Mouse (Mus musculus) right cerebral cortex, postnatal 14 days (tissue): ENCODE measurements around the gene Bsg.
A peak's percentile ranks its signal among the peaks of the same experiment; 100 is the strongest.
"Not testable (repeated sequence)": the region's sequence is repeated elsewhere in the genome, so short reads cannot be mapped to it uniquely, and the experiment has no call there.

Experiments used
- DNase-seq: peaks from one replicate; pipeline ENCODE4 v3.0.0; 2022

Gene Bsg

DNA sequence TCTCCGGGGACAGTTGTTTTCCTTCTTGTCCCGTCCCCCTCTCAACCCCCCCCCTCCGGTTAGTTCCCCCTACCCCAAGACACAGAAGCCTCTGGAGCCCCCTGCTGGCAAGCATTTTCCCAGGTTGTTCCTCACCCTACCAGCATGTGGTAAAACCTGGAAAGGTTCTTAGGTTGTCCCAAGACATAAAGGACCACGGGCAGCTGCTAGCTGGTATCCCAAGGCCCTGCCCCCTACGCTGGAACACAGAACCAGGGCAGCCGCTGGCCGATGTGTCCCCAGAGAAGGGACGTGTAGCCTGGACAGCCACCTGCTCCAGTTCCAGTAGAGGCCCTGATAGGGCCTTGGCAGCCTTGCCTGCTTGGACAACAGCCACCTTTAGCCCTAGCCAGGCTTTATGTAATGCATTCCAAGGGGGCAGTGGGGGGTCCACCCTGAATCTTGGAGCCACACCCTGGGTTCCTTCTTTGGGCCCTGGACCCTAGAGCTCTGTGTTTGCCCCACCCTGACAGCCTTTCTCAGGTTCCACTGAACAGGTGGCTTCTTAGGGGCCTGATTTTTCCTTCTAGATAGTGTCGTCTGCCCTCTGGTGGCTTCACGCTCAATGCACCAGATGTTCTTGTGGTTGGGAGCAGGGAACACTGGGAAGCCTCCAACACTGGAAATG is 21.2 kb upstream of the Bsg start:
- peak; percentile 78 for DNase-seq

DNA sequence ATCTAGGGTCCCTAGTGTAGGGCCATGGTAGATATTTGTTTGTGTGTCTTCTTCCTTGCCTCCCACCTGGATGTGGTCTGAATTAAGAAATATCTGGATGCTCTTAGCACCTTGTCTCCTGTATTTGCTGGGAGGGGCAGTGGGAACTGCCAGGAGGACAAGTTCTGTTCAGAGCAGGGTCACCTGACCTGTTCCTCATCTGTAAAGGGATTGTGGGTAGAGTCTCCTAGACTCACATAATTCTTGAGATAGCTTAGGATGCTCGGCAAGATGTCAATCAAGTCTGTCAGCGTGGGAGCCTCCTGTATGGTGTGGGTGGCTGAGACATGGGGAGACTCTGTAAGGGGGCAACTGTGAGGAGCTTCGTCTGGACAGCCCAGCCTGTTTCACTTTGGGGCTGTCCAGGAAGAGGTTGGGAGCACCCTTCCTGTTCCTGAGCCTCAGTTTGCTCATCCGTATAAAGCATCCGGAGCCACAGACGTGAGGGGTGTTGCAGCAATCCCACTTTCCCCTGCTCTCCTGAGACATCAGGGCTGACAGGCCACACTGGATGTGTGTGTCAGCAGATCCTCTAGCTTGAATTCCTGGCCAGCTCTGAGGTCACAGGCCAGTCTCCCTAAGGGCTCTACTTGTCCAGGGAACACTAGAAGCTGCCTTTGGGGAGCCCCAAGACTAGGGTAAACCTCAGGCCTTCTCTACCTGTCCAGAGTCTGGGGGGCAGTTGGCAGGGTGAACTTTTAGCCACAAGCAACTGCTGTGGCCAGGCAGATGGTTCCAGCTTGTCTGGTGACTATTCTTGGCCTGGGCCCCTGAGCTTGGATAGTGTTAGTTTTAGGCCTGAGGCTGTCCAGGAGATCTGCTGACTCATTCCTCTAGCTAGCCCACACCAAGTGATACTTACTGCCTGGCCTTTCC is 20.3 kb upstream of the Bsg start:
- DNase-seq, result no peak

DNA sequence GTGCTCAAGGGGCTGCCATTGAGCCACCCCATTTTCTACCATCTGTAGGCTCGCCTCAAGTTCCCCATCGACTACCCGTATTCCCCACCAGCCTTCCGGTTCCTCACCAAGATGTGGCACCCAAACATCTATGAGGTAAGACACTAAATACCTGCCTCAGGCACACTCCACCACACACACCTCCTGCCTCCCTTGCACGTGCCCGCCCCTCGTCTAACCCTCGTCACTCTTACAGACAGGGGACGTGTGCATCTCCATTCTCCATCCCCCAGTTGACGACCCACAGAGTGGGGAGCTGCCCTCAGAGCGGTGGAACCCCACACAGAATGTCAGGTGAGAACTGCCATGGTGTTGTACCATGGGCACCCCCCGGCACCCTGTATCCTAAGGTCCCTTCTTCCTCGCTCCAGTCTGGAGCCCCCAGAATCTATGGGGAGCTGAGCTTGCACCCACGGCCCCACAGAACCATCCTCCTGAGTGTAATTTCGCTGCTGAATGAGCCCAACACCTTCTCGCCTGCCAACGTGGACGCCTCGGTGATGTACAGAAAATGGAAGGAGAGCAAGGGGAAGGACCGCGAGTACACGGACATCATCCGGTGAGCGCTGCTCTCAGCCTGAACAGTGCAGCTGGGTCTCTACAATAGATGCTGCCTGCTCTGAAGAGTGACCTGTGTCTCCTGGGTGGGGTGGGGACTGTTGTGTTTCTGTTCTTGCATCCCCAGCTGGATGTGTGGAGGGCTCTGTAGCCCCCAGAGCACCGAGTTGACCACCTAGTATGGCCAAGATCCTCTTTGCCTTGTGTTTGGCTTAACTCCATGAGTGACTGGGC is 19.3 kb upstream of the Bsg start:
- DNase-seq, result no peak

DNA sequence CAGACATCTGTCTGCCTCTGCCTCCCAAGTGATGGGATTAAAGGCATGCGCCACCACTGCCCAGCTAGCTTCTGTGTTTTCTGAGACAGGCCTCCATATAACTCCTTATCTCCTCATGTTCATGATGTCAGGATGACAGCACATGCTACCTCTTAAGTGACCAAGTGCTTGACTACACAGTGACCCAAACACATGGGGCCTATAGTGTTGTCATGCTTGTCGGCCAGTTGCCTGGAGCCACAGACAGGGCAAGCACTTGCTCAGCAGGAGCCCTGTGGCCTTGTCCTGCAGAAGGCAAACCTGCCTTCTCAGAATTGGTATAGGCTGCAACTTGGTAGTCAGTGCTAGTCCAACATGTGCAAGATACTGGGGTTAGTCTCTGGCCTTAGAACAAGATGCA is 18.1 kb upstream of the Bsg start:
- no peak for DNase-seq

DNA sequence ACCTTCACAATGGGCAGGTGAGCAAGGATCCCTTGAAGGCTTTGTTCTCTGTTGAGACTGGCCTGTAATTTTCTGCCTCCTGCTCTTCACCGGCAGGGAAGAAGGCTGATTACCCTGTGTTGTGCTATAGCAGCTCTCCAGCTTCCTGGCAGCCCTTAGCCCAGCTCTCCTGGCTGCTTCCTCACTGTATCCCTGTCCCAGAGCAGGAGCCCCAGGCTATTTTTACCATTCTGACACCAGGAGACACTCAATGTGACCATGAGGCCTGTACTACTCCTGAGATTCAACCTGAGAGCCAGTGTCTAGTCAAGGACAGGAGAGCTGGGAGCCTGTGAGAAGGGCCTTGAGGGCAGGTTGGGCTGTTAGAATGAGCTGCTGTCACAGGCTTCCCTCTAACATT is 17.6 kb upstream of the Bsg start:
- DNase-seq, result no peak

DNA sequence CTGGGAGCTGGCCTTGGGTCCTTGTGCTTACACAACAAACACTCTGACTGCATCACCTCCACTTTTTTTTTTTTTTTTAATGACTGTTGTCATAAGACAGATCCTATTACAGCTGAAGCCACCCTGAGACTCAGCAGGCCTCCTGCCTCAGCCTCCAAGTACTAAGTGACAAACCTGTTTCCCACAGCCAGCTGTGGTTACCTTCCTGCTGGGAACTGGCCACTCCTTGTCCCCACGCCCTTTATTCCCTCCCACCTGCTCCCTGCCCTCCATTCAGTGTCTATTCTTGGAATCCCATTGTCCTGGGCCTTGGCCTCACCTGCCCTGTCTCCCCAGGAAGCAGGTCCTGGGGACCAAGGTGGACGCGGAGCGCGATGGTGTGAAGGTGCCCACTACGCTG is 16.8 kb upstream of the Bsg start:
- no peak for DNase-seq

DNA sequence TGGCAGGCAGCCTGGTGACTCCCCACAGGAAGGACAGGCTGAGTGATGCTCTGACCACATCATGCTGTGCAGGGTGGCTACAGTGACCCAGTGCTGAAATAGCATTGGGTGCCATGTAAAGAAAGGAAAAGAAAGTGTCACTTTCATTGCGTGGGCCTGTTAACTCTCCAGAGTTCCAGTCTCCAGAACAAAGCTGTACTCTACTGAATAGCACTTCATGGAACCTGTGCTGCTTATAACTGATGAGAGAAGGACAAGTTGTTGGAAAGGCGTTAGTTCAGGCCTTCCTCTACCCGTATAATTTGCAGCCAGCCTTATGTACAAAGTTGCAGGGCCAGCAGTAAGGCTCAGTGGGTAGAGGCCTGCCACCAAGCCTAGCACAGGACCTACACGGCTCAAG is 15.6 kb upstream of the Bsg start, which contains the start of gene Gzmm:
Gzmm (plus strand) TSS at position 301 of the 400 bp plus-strand sequence.
- no peak for DNase-seq

DNA sequence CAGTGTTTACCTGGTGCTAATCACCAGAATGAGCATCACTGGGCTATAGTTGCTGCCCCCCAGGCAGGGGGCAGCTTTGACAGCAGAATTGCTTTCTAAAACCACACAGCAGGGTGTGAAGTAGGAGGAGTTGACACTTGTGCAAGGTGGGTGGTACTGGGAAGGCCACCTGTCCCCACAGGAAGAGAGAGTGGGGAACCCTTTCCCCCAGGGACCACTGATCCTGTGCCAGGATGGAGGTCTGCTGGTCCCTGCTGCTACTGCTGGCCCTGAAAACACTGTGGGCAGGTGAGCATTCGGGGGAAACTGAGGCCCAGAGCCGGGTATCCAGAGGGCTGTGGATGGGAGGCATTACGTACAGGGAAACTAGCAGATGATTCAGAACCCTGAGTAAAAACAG is 15.1 kb upstream of the Bsg start:
- no peak for DNase-seq

DNA sequence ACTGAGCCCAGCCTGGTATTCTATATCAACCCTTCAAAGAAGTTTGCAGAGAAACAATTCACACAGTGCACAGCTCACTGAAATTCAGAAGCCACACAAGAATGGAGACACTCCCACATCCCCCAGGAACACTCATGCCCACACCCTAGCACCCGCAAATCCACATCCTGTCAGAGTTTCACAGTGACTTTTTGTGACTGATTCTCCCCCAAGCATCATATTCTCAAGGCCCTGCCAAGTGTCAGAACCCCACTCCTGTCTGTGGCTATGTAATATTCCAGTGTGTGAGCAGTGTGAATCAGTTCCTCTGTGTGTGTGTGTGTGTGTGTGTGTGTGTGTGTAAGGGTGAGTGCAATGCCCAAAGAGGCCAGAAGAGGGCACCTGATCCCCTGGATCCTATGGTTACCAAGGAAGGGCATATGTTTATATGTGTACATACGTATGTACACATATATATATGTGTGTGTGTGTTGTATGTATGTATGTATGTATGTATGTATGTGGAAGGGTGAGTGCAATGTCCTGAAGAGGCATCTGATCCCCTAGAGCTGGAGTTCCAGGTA is 12.2 kb upstream of the Bsg start:
- DNase-seq, result no peak

DNA sequence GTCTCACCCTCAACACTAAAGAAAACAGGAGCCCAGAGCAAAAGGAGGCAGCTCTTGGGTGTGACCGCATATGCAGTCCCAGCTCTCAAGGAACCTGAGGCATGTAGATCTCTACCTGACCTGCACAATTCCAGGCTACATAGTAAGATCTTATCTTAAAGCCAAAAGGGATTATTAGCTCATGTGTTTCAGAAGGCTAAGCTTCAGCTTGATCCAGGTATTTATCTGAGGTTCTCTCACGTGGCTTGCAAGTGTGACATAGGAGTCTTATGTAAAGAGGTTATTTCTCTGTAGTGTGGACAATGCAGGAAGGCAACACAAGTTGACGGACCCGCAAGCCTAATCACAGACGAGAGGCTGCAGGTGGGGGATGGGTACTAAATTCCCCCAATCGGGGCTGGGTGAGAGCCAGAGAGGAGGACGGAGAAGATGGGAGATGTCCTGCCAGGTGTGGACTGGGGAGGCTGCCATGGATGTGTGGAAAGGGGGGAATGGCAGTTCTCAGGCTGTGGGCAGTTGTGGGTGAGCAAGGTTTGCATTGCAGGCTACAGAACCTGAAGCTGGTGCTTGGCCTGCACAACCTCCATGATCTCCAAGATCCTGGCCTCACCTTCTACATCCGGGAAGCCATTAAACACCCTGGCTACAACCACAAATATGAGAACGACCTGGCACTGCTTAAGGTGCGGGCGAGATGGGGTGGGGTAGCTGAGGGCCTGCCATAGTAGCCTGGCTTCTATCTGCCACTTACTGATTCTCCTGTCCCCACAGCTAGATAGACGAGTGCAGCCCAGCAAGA is 10.5 kb upstream of the Bsg start:
- DNase-seq, result no peak

DNA sequence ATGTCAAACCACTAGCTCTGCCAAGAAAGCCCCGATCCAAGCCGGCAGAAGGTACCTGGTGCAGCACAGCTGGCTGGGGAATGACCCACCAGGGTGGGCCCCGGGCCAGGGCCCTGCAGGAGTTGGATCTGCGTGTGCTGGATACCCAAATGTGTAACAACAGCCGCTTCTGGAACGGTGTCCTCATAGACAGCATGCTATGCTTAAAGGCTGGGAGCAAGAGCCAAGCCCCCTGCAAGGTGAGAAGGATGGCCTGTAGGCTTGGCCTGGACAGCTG is 10.0 kb upstream of the Bsg start:
- DNase-seq, result no peak

DNA sequence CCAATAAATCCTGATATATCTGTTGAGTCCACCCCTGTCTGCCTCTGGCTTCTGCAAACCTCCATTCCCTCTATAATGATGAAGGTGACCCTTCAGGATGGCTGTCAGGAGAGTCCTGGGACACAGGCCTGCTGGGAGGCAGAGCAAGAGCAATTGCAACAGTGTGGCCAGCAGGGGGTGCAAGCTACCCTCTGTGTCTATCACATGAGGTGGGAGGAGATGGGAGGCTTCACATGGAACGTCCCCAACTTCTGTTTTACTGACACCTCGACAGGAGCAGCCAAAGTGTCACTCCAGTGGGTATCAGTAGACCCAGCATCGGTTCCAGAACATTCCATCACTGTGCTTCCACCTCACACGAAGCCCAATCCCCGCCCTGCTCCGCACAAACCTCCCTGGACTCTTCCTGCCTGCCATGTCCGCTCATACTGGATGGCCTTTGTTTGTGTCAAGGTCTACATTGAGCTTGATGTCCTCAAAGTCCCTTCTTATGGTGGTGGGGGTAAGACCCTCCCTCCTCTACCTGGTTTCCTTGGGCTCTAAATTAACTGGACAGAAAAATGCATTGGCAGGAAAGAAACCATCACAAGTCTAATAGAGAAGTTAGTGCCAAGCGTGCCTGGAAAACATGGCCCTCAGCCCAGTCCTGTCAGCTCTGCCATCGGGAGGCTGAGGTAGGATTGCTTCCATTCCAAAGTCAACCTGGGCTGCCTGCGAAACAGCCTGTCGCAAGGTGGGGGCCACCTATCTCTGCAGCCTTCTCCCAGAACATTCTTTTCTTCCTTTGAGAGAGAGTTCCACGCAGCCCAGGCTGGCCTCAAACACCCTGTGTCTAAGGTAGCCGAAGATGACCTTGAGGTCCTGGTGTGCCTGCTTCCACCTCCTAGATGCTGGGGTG is 8.8 kb upstream of the Bsg start:
- DNase-seq, result peak; percentile 86

DNA sequence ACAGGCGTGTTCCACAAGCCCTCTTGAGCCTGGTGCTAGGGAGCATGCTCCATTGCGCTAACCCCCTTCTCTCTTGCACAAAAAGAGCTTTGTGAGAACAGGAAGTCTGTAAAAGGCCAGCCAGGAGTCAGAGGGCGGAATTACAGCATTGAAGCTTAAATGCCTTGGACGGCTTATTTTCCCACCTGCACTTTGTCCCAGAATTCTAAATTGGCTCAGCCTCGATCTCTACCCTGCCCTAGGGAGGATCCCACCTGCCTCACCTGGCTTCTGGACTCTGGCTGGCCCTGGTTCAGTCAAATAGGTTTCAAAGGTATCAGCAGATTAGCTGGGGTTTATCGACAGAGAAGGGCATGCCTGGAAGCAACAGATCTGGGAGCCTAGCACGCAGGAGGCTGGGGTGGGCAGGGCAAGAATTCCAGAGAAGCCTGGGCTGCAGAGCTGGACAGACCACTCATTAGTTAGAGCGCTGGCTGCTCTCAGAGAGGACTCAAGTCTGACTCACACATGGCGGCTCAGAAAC is 8.1 kb upstream of the Bsg start:
- no peak for DNase-seq

DNA sequence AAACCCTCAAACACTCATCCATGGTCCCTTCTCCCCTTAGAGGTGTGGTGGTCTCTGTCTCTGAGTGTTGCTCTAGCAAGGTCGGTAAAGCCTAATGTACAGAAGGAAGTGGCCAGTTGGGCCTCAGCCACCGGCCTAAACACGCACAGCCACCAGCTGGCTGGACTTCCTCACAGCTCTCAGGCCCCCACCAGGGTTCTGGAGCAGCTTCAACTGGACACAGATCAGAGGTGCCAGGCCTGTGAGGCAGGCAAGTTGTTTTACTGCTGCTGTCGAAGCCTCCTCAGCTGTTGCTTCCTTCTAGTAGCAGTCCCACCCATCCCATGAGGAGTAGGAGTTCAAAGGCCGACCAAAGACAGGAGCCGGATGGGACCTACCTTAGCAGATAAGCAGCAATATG is 6.4 kb upstream of the Bsg start:
- no peak for DNase-seq

DNA sequence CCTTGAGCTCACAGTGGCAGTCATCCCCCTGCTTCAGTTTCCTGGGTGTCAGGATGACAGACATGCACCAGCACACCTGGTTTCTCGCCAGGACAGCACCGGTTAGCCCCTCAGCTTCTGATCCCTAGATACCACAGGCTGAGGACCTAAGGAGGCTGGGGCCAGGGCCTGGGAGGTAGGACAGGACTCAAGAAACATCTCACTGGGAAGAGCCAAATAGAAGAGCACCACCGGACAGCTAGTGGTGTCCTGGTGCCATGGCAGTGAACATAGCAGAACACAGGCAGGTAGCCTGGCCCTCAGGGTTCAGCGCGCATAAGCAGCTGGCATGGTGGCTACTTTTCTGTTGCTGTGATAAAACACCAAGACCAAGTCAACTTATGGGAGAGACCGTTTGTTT is 5.8 kb upstream of the Bsg start:
- no peak for DNase-seq

DNA sequence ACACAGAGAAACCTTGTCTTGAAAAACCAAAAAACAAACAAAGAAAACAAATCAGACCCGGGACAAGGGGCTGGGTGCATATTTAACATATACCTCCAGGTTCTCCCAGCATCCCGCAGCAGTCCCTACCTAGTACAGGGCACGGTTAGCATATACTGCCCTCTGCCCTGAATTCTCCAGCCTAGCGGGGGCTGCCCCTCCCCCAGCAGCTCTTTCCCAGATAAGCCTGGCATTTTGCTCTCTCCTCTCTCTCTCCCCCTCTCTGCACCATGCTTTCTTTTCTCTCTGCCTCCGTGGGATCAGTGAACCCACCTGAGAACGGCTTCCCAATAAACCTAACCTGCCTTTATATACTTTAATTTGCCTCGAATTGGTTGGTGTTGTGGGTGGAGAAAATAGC is 3.6 kb upstream of the Bsg start:
- no peak for DNase-seq

DNA sequence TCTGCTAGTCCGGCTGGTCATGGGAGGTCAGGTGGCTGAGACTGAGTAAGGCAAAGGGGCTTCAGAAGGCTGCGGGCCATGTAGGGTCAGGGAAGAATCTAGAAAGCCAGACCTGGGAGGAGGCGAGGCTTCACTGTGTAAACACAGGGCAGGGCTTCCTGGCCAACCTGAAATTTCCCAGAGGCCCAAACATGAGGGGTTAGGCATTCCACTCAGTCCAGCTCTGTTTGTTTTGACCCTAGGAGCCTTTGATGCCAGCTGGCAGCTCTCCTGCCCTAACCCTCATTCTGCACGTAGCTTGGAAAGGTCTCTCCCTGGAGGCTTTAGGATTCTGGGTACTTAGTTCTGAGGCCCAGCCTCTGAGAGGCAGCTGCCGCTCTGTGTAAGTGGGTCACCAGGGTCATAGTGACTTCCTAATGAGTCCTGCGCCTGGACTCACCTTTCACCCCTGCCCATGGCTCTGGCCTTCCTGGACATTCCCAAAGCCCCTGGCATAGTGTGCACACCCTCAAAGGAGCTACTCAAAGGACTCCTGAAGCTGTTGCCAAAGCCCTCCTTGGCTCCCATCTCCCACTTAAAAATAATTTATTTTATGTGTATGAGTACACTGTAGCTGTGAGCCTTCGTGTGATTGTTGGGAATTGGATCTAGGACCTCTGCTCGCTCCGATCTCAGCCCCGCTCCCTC is 2.7 kb upstream of the Bsg start:
- no peak for DNase-seq

DNA sequence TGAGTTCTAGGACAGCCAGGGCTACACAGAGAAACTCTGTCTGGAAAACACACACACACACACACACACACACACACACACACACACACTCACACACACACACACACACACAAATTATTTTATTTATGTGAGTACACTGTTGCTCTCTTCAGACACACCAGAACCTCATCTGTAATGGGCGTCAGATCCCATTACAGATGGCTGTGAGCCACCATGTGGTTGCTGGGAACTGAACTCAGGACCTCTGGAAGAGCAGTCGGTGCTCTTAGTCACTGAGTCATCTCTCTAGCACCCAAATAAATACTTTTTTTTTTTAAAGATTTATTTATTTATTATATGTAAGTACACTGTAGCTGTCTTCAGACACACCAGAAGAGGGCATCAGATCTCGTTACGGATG is 1.3 kb upstream of the Bsg start:
- DNase-seq, result not testable (repeated sequence)

DNA sequence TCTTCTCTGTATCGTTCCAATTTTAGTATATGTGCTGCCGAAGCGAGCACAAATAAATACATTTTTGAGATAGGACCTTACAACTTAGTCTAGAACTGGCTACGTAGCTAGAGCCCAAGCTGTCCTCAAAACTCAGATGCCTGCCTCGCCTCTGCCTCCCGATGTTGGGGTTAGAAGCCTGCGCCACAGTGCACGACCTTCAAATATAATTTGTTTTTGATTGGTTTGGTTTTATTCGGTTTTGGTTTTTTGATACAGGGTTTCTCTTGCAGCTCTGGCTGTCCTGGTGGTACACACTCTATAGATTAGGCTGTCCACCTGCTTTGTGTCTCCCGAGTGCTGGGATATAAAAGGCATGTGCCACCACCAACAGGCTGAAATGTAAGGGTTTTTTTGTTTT is 750 bp upstream of the Bsg start:
- no peak for DNase-seq

DNA sequence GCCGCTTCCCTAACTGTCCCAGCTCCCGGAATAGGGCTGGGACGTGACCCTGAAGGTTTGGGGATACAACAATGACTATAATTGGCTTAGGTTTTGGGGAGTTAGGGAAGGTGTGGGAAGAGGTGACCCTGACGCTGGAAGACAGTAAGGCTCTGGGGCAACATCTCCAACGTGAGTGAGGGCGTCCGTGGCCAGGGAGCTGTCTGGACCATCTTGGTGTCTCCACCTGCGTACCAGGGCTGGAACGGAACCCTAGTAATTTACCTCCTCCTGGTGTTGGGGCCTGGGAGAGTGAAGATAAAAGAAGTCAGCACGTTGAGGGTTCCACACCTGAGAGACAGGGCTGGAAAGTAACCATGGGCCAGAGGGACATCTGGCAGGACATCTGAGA is 674 bp downstream of the Bsg start:
- no peak for DNase-seq

DNA sequence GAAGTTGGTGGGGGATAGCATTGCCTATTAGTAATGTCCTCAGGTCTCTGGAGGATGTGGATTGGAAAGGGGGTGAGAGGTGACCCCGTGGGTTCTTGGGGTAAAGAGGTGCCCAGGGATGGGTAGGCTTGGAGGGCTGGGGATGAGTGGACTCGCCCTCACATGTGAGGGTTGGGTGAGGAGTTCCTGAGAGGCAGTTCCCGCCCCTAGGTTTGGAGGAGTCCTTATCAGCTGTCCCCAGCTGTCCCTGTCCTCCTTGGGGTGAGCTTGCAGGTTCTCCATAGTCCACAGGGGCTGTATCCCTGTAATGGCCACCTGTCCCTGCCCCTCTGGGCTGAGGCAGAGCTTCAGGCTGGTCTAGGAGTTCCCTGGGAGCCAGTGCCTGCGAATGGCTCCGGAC is 1.7 kb downstream of the Bsg start:
- no peak for DNase-seq
